Mouse (Mus musculus) small intestine, adult 2 months (tissue): ENCODE measurements around the gene Smyd3. TPM values are rescaled to one million over a fixed set of nuclear protein-coding genes. Genes with fewer than 3 reads are reported as not detected.

Source experiments
- H3K27ac ChIP-seq: fragments of 200-500 bp; 2 replicates; pipeline ENCODE4 v1.5.1; 2012; ENCODE audit warnings: low read depth, low read length, control low read depth, inconsistent platforms; ENCODE audit not compliant: insufficient read depth
- H3K27me3 ChIP-seq: fragments of 200-500 bp; 2 replicates; pipeline ENCODE4 v1.6.1; 2012; ENCODE audit warnings: mild to moderate bottlenecking, moderate library complexity, low read length, inconsistent platforms; ENCODE audit not compliant: control insufficient read depth, insufficient read depth
- H3K36me3 ChIP-seq: fragments of 200-500 bp; 2 replicates; pipeline ENCODE4 v1.6.1; 2012; ENCODE audit warnings: mild to moderate bottlenecking, low read length, control low read depth, inconsistent platforms; ENCODE audit not compliant: control insufficient read depth, insufficient read depth
- H3K4me1 ChIP-seq: fragments of 200-500 bp; 2 replicates; pipeline ENCODE4 v1.6.1; 2012; ENCODE audit warnings: low read length, inconsistent platforms, mixed read lengths; ENCODE audit not compliant: control insufficient read depth, insufficient read depth, insufficient read length
- H3K4me3 ChIP-seq: fragments of 200-500 bp; 2 replicates; pipeline ENCODE4 v1.5.1; 2012; ENCODE audit warnings: low read depth, mild to moderate bottlenecking, control low read depth, inconsistent platforms, low read length, moderate library complexity
- CTCF ChIP-seq: fragments of 200-500 bp; IDR thresholded peaks from 2 replicates; pipeline ENCODE4 v1.5.1; 2012; ENCODE audit warnings: low read depth, mild to moderate bottlenecking, control low read depth, inconsistent platforms, low read length, moderate library complexity, mixed read lengths; ENCODE audit not compliant: insufficient replicate concordance, insufficient read length; ENCODE audit errors: extremely low read depth
- POLR2A ChIP-seq: fragments of 200-500 bp; IDR thresholded peaks from 2 replicates; pipeline ENCODE4 v1.6.1; 2012; ENCODE audit warnings: low read depth, mild to moderate bottlenecking, control low read depth, inconsistent platforms, low read length, moderate library complexity
- WGBS: fragments of 180-500 bp; shearing (Covaris S2); methylation state at CpG from one replicate; pipeline ENCODE4 v1.1.7; 2018; 5-methylcytosine and 5-hydroxymethylcytosine counted together
- polyA plus RNA-seq: library from polyadenylated mRNA; depleted of rRNA; stranded (reverse); fragments of >200 nt; gene quantifications from 2 replicates; pipeline ENCODE4 v1.2.3, GENCODE M21; 2012

Gene Smyd3
- polyA plus RNA-seq, 1 experiment: 1.1 TPM

DNA sequence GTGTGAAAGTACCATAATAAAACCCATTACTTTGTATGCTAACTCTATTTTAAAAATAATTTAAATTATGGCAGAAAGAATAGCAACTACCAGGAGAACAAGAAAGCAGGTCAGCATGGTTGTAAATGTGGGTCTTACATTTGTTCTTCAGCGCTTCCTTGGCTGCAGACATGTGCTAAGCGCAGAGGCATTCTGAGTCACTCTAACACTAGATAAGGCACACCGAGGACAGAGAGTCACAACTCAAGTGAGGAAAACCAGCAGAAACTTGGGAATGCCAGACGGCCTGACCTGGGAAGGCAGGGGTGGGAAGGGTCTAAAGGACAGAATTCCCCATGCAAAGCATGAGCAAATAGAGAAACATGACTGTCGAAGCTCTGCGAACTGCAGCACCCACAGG lies 63.2 kb downstream of the Smyd3 start:
- H3K4me3 ChIP-seq: no peak overlapping the region
- no peaks in the 10 kb centered on the region for H3K36me3 ChIP-seq
- no peaks in the 10 kb centered on the region for H3K27me3 ChIP-seq
- H3K4me1 ChIP-seq: no peaks in the 10 kb centered on the region
- no peak overlapping the region for H3K27ac ChIP-seq
- TF ChIP-seq CTCF (no peak), POLR2A (no peak)
- 74% methylated on average over 6 of the region's 6 CpGs for WGBS

- Histone ChIP-seq H3K4me1 (no peaks in the 10 kb centered on the region), H3K27ac (no peak overlapping the region), H3K4me3 (no peak overlapping the region), H3K36me3 (no peaks in the 10 kb centered on the region), H3K27me3 (no peaks in the 10 kb centered on the region)
- TF ChIP-seq CTCF (no peak), POLR2A (no peak)
- WGBS: 96% methylated on average over 2 of the region's 2 CpGs
Observed at GRCm38 (mm10) chr1:179451211-179451610, 66.6 kb downstream of the Smyd3 start.

DNA sequence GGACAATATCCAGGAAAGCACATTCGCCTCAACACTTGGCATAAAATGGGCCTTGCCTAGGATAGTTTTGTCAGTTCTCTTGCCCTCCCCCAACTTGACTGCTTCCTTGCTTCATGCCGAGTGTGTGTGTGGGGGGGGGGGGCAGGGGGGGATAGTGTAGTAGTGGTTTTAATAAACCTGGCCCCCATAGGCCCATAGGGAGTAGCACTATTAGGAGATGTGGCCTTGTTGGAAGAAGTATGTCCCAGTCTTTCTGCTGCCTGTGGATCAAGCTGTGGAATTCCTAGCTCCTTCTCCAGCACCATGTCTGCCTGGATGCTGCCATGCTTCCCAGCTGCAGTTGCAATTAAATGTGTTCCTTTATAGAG lies 71.0 kb downstream of the Smyd3 start:
- Histone ChIP-seq H3K4me3 (no peak overlapping the region), H3K27me3 (no peaks in the 10 kb centered on the region), H3K4me1 (no peaks in the 10 kb centered on the region), H3K27ac (no peak overlapping the region), H3K36me3 (no peaks in the 10 kb centered on the region)
- TF ChIP-seq POLR2A (no peak), CTCF (no peak)
- WGBS: 54% methylated on average over 2 of the region's 2 CpGs

DNA sequence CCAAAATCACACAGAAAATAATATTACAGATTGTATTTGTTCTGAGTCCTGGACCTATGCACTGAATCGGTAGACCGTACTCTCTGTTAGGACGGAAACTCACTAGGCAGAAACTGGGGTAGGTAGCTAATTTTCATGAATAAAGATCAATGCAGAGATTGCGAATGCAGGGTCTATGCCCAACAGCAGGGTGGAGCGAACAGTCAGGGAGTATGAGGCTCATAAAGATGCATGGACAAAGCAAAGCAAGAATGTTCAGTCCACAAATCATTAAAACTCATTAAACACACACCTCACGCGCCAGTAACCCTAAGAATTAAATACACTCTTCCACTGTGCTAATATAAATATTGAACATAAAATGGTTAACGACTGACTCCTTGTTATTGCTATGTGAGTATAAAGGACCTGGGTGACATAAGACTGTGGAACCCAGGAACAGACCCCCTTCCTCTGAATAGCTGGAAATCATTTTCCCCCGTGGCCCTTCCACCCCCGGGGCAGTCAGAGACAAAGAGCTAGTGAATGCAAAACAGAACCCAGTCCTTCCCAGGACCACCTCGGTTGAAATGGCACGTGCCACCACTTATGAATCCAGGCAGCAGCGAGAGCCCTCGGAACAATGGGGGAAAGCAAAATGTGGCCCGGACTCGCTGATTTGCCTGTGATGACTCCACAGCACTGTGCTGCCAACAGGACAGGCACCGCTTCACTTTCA lies 71.6 kb downstream of the Smyd3 start:
- no peak for TF ChIP-seq CTCF
- no peak for TF ChIP-seq POLR2A
- Histone ChIP-seq H3K27ac (no peak overlapping the region), H3K4me1 (no peaks in the 10 kb centered on the region), H3K4me3 (no peak overlapping the region), H3K36me3 (no peaks in the 10 kb centered on the region), H3K27me3 (no peaks in the 10 kb centered on the region)
- 77% methylated on average over 17 of the region's 17 CpGs for WGBS

DNA sequence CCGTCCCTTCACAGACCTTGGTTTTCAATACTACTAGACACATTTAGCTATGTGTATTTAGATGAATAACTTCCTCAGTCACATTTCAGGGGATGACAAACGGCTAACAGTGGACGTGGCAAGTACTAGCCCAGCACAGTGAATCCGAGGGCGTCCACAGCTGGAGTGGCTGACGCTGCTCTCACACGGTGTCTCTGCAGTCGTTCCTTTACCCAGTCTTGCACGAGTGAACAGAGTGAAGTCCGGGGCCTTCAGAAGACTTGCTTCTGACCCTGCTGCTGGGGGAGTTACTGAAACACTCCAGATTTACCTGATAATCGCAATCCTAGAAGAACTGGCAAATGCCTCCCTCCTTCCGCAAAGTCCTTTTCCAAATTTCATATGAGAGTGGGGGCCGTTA lies 74.0 kb downstream of the Smyd3 start:
- no peak for TF ChIP-seq CTCF
- no peak overlapping the region for H3K27ac ChIP-seq
- no peaks in the 10 kb centered on the region for H3K36me3 ChIP-seq
- no peaks in the 10 kb centered on the region for H3K27me3 ChIP-seq
- H3K4me3 ChIP-seq: no peak overlapping the region
- 92% methylated on average over 13 of the region's 13 CpGs for WGBS
- H3K4me1 ChIP-seq: no peaks in the 10 kb centered on the region

- H3K4me1 ChIP-seq: no peaks in the 10 kb centered on the region
- H3K27ac ChIP-seq: no peak overlapping the region
- TF ChIP-seq POLR2A (no peak), CTCF (no peak)
- no peaks in the 10 kb centered on the region for H3K27me3 ChIP-seq
- no peaks in the 10 kb centered on the region for H3K36me3 ChIP-seq
- WGBS: 81% methylated on average over 8 of the region's 8 CpGs
- H3K4me3 ChIP-seq: no peak overlapping the region
Observed at GRCm38 (mm10) chr1:179443423-179443822, 74.4 kb downstream of the Smyd3 start.

- 97% methylated on average over 11 of the region's 11 CpGs for WGBS
- TF ChIP-seq POLR2A (no peak), CTCF (no peak)
- no peaks in the 10 kb centered on the region for H3K36me3 ChIP-seq
Observed at GRCm38 (mm10) chr1:179436596-179436995, 81.2 kb downstream of the Smyd3 start.

More at GRCm38 (mm10) chr1:179436596-179436995, 81.2 kb downstream of the Smyd3 start:
- Histone ChIP-seq H3K27me3 (no peaks in the 10 kb centered on the region), H3K4me3 (no peak overlapping the region), H3K4me1 (0 out of 2 replicates have a peak, but pooled peaks cover 2% of the 10 kb centered on the region), H3K27ac (no peak overlapping the region)
